Mouse (Mus musculus) adrenal gland, postnatal 14 days (tissue): ENCODE results near the gene Ttc39b. TPM values are rescaled to one million over a fixed set of nuclear protein-coding genes. Genes with fewer than 3 reads are reported as not detected.

Source experiments
- DNase-seq: peaks from one replicate; pipeline ENCODE4 v3.0.0; 2021; ENCODE audit warnings: mixed read lengths
- total RNA-seq: library from RNA; stranded (reverse); gene quantifications from 2 replicates; pipeline ENCODE4 v1.2.3, GENCODE M21; 2021

The Ttc39b gene
- total RNA-seq, 1 experiment from 2014 or later: 19.1 TPM

GRCm38 (mm10) chr4:83183288-83183930 is 140.6 kb downstream of the Ttc39b start:
- DNase-seq: peak; percentile 43

GRCm38 (mm10) chr4:83182178-83183068 is 141.6 kb downstream of the Ttc39b start:
- no peak for DNase-seq

- DNase-seq: no peak
Measured at GRCm38 (mm10) chr4:83177471-83177870, 146.6 kb downstream of the Ttc39b start.

- DNase-seq: no peak
Measured at GRCm38 (mm10) chr4:83174946-83175345, 149.1 kb downstream of the Ttc39b start.

GRCm38 (mm10) chr4:83172278-83172677 is 151.8 kb downstream of the Ttc39b start:
- DNase-seq: no peak

- DNase-seq: no peak
Measured at GRCm38 (mm10) chr4:83170741-83171140, 153.3 kb downstream of the Ttc39b start.

Other genes starting within 250 kb of the Ttc39b start
- 23.5 and 24.5 TPM in 2 replicates for gene Snapc3, start 93.5 kb upstream of the Ttc39b start, total RNA-seq
- gene Psip1, start 162.2 kb upstream of the Ttc39b start, total RNA-seq: 61.0 and 61.9 TPM in 2 replicates
- gene Ccdc171, start 201.3 kb upstream of the Ttc39b start, total RNA-seq: 1.9 TPM in 2 replicates